Mouse (Mus musculus): ENCODE measurements at regions not wholly inside any gene's neighbourhood (a gene's known extent, or its start where the extent isn't known, plus 50 kb on each side); places are given as distances from the start of the nearest gene placed in this dataset.

DNA sequence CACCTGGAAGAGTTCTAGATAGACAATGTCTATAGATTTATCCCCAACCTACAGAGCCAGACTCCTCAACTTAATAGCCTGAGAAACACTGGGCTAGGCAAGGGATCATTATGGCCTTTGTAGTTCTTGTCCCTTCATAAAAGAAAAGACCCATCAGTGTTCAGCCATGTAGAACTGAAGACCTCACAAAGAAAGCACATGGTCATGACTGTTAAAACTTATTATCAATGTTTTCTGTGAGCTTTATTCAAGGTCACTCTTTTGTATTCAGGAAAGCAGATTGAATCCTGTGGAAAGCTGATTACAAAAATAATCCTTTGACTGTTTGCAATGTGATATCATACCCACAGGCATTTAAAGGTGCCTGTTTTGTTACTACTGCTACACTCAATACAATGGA lies 226.9 kb upstream of the Prkd1 start:
- TF ChIP-seq CTCF (IDR thresholded peaks at IDR 0.05; ENCODE audit: extremely low read depth, insufficient read depth, insufficient read length, insufficient replicate concordance) (no peak), POLR2A (IDR thresholded peaks at IDR 0.05; ENCODE audit: low read depth, low read length) (no peak)

Measured in spleen, adult 2 months (tissue).